Mouse (Mus musculus): ENCODE measurements around the gene Srebf1. TPM values are rescaled to one million over a fixed set of nuclear protein-coding genes. Genes with fewer than 3 reads are reported as not detected.

Gene Srebf1
- polyA plus RNA-seq, 1 experiment from 2014 or later: 65.9 TPM

GRCm38 (mm10) chr11:60190055-60190641 lies 32.2 kb downstream of the Srebf1 start:
- Histone ChIP-seq H3K4me2 (ENCODE audit: low read depth, low read length) (no peak overlapping the region), H3K4me3 (ENCODE audit: low read length) (no peak overlapping the region), H3K4me1 (replicated peaks; ENCODE audit: control insufficient read depth, insufficient read depth, low read length) (peaks cover 14% of the 10 kb centered on the region), H3K9me3 (ENCODE audit: control insufficient read depth, low read length) (peaks cover 7% of the 10 kb centered on the region), H3K27ac (ENCODE audit: low read length) (no peak overlapping the region; the same call in 1 of the 2 replicates), H3K9ac (ENCODE audit: low read length) (no peak overlapping the region; the same call in 1 of the 2 replicates), H3K36me3 (ENCODE audit: control insufficient read depth, insufficient read depth, low read length) (peaks cover 52% of the 10 kb centered on the region), H3K27me3 (ENCODE audit: control insufficient read depth, insufficient read depth, low read depth, low read length) (no peaks in the 10 kb centered on the region)
- 73% methylated on average over 17 of the region's 17 CpGs for WGBS
- no peak for ATAC-seq (ENCODE audit: low read depth)

GRCm38 (mm10) chr11:60189501-60190040 lies 32.8 kb downstream of the Srebf1 start:
- H3K36me3 ChIP-seq (ENCODE audit: control insufficient read depth, insufficient read depth, low read length): peaks cover 47% of the 10 kb centered on the region
- H3K9ac ChIP-seq (ENCODE audit: low read length): no peak overlapping the region
- ATAC-seq (ENCODE audit: low read depth): no peak
- peaks cover 18% of the 10 kb centered on the region for H3K4me1 ChIP-seq (replicated peaks; ENCODE audit: control insufficient read depth, insufficient read depth, low read length)
- 68% methylated on average over 20 of the region's 21 CpGs for WGBS
- peaks cover 2% of the 10 kb centered on the region for H3K9me3 ChIP-seq (ENCODE audit: control insufficient read depth, low read length)
- H3K4me3 ChIP-seq (ENCODE audit: low read length): no peak overlapping the region
- H3K27ac ChIP-seq (ENCODE audit: low read length): 0 out of 2 replicates have a peak overlapping the region, but pooled peaks have one; percentile 0
- no peak overlapping the region for H3K4me2 ChIP-seq (ENCODE audit: low read depth, low read length)
- no peaks in the 10 kb centered on the region for H3K27me3 ChIP-seq (ENCODE audit: control insufficient read depth, insufficient read depth, low read depth, low read length)

GRCm38 (mm10) chr11:60188275-60188853 lies 34.0 kb downstream of the Srebf1 start:
- Histone ChIP-seq H3K4me1 (replicated peaks; ENCODE audit: control insufficient read depth, insufficient read depth, low read length) (peaks cover 30% of the 10 kb centered on the region), H3K36me3 (ENCODE audit: control insufficient read depth, insufficient read depth, low read length) (peaks cover 38% of the 10 kb centered on the region), H3K4me3 (ENCODE audit: low read length) (no peak overlapping the region), H3K9ac (ENCODE audit: low read length) (no peak overlapping the region), H3K4me2 (ENCODE audit: low read depth, low read length) (no peak overlapping the region), H3K27ac (ENCODE audit: low read length) (no peak overlapping the region), H3K9me3 (ENCODE audit: control insufficient read depth, low read length) (no peaks in the 10 kb centered on the region), H3K27me3 (ENCODE audit: control insufficient read depth, insufficient read depth, low read depth, low read length) (no peaks in the 10 kb centered on the region)
- ATAC-seq (ENCODE audit: low read depth): no peak
- WGBS: 86% methylated on average over 25 of the region's 25 CpGs

GRCm38 (mm10) chr11:60187070-60187469 lies 35.3 kb downstream of the Srebf1 start:
- Histone ChIP-seq H3K4me2 (ENCODE audit: low read depth, low read length) (no peak overlapping the region), H3K36me3 (ENCODE audit: control insufficient read depth, insufficient read depth, low read length) (peaks cover 38% of the 10 kb centered on the region), H3K9me3 (ENCODE audit: control insufficient read depth, low read length) (no peaks in the 10 kb centered on the region), H3K27ac (ENCODE audit: low read length) (no peak overlapping the region), H3K4me3 (ENCODE audit: low read length) (no peak overlapping the region), H3K4me1 (replicated peaks; ENCODE audit: control insufficient read depth, insufficient read depth, low read length) (peaks cover 40% of the 10 kb centered on the region), H3K9ac (ENCODE audit: low read length) (no peak overlapping the region), H3K27me3 (ENCODE audit: control insufficient read depth, insufficient read depth, low read depth, low read length) (no peaks in the 10 kb centered on the region)
- 85% methylated on average over 11 of the region's 11 CpGs for WGBS
- ATAC-seq (ENCODE audit: low read depth): no peak

- Histone ChIP-seq H3K27ac (ENCODE audit: low read length) (no peak overlapping the region), H3K4me2 (ENCODE audit: low read depth, low read length) (no peak overlapping the region), H3K36me3 (ENCODE audit: control insufficient read depth, insufficient read depth, low read length) (peaks cover 28% of the 10 kb centered on the region), H3K27me3 (ENCODE audit: control insufficient read depth, insufficient read depth, low read depth, low read length) (no peaks in the 10 kb centered on the region), H3K9me3 (ENCODE audit: control insufficient read depth, low read length) (no peaks in the 10 kb centered on the region), H3K4me1 (replicated peaks; ENCODE audit: control insufficient read depth, insufficient read depth, low read length) (peaks cover 50% of the 10 kb centered on the region), H3K4me3 (ENCODE audit: low read length) (no peak overlapping the region), H3K9ac (ENCODE audit: low read length) (no peak overlapping the region)
- ATAC-seq (ENCODE audit: low read depth): peak; percentile 37
- 57% methylated on average over 20 of the region's 20 CpGs for WGBS
Observed at GRCm38 (mm10) chr11:60185396-60186231, 36.8 kb downstream of the Srebf1 start.

GRCm38 (mm10) chr11:60184346-60185325 lies 37.7 kb downstream of the Srebf1 start:
- ATAC-seq (ENCODE audit: low read depth): no peak
- H3K36me3 ChIP-seq (ENCODE audit: control insufficient read depth, insufficient read depth, low read length): peaks cover 28% of the 10 kb centered on the region
- H3K4me3 ChIP-seq (ENCODE audit: low read length): no peak overlapping the region
- H3K27ac ChIP-seq (ENCODE audit: low read length): no peak overlapping the region
- no peak overlapping the region for H3K4me2 ChIP-seq (ENCODE audit: low read depth, low read length)
- H3K27me3 ChIP-seq (ENCODE audit: control insufficient read depth, insufficient read depth, low read depth, low read length): no peaks in the 10 kb centered on the region
- H3K9ac ChIP-seq (ENCODE audit: low read length): no peak overlapping the region
- H3K9me3 ChIP-seq (ENCODE audit: control insufficient read depth, low read length): no peaks in the 10 kb centered on the region
- 41% methylated on average over 22 of the region's 22 CpGs for WGBS
- peaks cover 55% of the 10 kb centered on the region for H3K4me1 ChIP-seq (replicated peaks; ENCODE audit: control insufficient read depth, insufficient read depth, low read length)

- Histone ChIP-seq H3K27me3 (ENCODE audit: control insufficient read depth, insufficient read depth, low read depth, low read length) (no peaks in the 10 kb centered on the region), H3K4me3 (ENCODE audit: low read length) (no peak overlapping the region), H3K4me1 (replicated peaks; ENCODE audit: control insufficient read depth, insufficient read depth, low read length) (peaks cover 70% of the 10 kb centered on the region), H3K4me2 (ENCODE audit: low read depth, low read length) (no peak overlapping the region), H3K27ac (ENCODE audit: low read length) (no peak overlapping the region), H3K9ac (ENCODE audit: low read length) (no peak overlapping the region), H3K9me3 (ENCODE audit: control insufficient read depth, low read length) (no peaks in the 10 kb centered on the region), H3K36me3 (ENCODE audit: control insufficient read depth, insufficient read depth, low read length) (peaks cover 20% of the 10 kb centered on the region)
- no peak for ATAC-seq (ENCODE audit: low read depth)
- WGBS: 58% methylated on average over 2 of the region's 2 CpGs
Observed at GRCm38 (mm10) chr11:60182741-60183140, 39.6 kb downstream of the Srebf1 start.

- no peaks in the 10 kb centered on the region for H3K27me3 ChIP-seq (ENCODE audit: control insufficient read depth, insufficient read depth, low read depth, low read length)
- peaks cover 14% of the 10 kb centered on the region for H3K36me3 ChIP-seq (ENCODE audit: control insufficient read depth, insufficient read depth, low read length)
- no peaks in the 10 kb centered on the region for H3K9me3 ChIP-seq (ENCODE audit: control insufficient read depth, low read length)
- no peak overlapping the region for H3K9ac ChIP-seq (ENCODE audit: low read length)
- 73% methylated on average over 12 of the region's 12 CpGs for WGBS
- no peak for ATAC-seq (ENCODE audit: low read depth)
- no peak overlapping the region for H3K4me2 ChIP-seq (ENCODE audit: low read depth, low read length)
- no peak overlapping the region for H3K4me3 ChIP-seq (ENCODE audit: low read length)
- H3K27ac ChIP-seq (ENCODE audit: low read length): no peak overlapping the region
- H3K4me1 ChIP-seq (replicated peaks; ENCODE audit: control insufficient read depth, insufficient read depth, low read length): peaks cover 75% of the 10 kb centered on the region
Observed at GRCm38 (mm10) chr11:60182116-60182670, 40.2 kb downstream of the Srebf1 start.
